Mouse (Mus musculus) heart, embryonic 11.5 days (tissue): Measurements from ENCODE around the gene Fam43b. TPM values are rescaled to one million over a fixed set of nuclear protein-coding genes. Genes with fewer than 3 reads are reported as not detected.

Experiments
- ATAC-seq: fragments of 200-750 bp; cut with Nextera tagmentation; replicated peaks from 2 replicates; pipeline ENCODE4 v1.8.0; 2017; ENCODE audit warnings: moderate library complexity; ENCODE audit not compliant: insufficient number of reproducible peaks, low FRiP score, low TSS enrichment
- H3K27ac ChIP-seq: fragments of 300-500 bp; sonication (generic); 2 replicates; pipeline ENCODE4 v1.5.1; 2014; ENCODE audit warnings: mild to moderate bottlenecking, low read depth, low read length
- H3K27me3 ChIP-seq: fragments of 300-500 bp; sonication (generic); 2 replicates; pipeline ENCODE4 v1.6.1; 2014; ENCODE audit warnings: mild to moderate bottlenecking, low read length, mixed read lengths; ENCODE audit not compliant: control insufficient read depth, insufficient read depth
- H3K36me3 ChIP-seq: fragments of 300-500 bp; sonication (generic); 2 replicates; pipeline ENCODE4 v1.6.1; 2014; ENCODE audit warnings: mild to moderate bottlenecking, low read length, moderate library complexity, mixed read lengths; ENCODE audit not compliant: control insufficient read depth, insufficient read depth
- H3K4me1 ChIP-seq: fragments of 300-500 bp; sonication (generic); 2 replicates; pipeline ENCODE4 v1.6.1; 2014; ENCODE audit warnings: low read length; ENCODE audit not compliant: control insufficient read depth, insufficient read depth
- H3K4me2 ChIP-seq: fragments of 300-500 bp; sonication (generic); 2 replicates; pipeline ENCODE4 v1.6.1; 2014; ENCODE audit warnings: mild to moderate bottlenecking, moderate library complexity
- H3K4me3 ChIP-seq: fragments of 300-500 bp; sonication (generic); 2 replicates; pipeline ENCODE4 v1.5.1; 2014; ENCODE audit warnings: low read depth, low read length
- H3K9ac ChIP-seq: fragments of 300-500 bp; sonication (generic); 2 replicates; pipeline ENCODE4 v1.6.1; 2014; ENCODE audit warnings: mild to moderate bottlenecking, low read depth, low read length, moderate library complexity
- H3K9me3 ChIP-seq: fragments of 300-500 bp; sonication (generic); replicated peaks from 2 replicates; pipeline ENCODE4 v1.6.1; 2016; ENCODE audit warnings: low read length; ENCODE audit not compliant: control insufficient read depth
- WGBS: fragments of 180-500 bp; shearing (Covaris S2); extraction: QIAGEN DNeasy Blood & Tissue Kit; methylation state at CpG from one replicate; pipeline ENCODE4 v1.1.7; 2014; ENCODE audit not compliant: insufficient replicate concordance; 5-methylcytosine and 5-hydroxymethylcytosine counted together
- polyA plus RNA-seq: library from polyadenylated mRNA; unstranded; fragments of >200 nt; fragmentation: Nextera tagmentation; extraction: Ambion mirVana; gene quantifications from 2 replicates; pipeline ENCODE4 v1.2.1, GENCODE M21; 2014

The Fam43b gene
- polyA plus RNA-seq, 1 experiment from 2014 or later = 0.07 TPM

DNA sequence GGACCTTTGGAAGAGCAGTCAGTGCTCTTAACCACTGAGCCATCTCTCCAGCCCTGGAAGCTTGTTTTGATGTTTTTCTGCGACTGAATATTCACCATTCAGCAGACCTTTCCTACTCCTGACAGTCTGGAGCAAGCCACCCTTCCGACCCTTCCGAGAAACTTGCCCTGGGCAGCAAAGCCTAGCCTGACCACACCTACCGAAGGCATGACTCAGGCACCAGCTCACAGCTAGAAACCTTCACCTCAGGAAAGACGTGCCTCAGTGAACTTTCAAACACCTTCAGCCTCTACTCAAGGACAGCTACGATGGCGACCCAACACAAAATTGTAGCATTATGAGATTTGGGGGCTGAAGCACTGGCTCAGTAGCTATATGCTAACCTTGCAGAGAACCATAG, 33.4 kb downstream of the Fam43b start:
- Histone ChIP-seq H3K9me3 (no peaks in the 10 kb centered on the region; the same call in 1 of the 2 replicates), H3K4me2 (no peak overlapping the region), H3K36me3 (no peaks in the 10 kb centered on the region), H3K27ac (no peak overlapping the region), H3K4me1 (peaks cover 5% of the 10 kb centered on the region; the same call in 1 of the 2 replicates), H3K4me3 (no peak overlapping the region), H3K27me3 (peaks cover 15% of the 10 kb centered on the region; the same call in 1 of the 2 replicates), H3K9ac (no peak overlapping the region)
- 76% methylated on average over 7 of the region's 7 CpGs for WGBS
- no peak for ATAC-seq

DNA sequence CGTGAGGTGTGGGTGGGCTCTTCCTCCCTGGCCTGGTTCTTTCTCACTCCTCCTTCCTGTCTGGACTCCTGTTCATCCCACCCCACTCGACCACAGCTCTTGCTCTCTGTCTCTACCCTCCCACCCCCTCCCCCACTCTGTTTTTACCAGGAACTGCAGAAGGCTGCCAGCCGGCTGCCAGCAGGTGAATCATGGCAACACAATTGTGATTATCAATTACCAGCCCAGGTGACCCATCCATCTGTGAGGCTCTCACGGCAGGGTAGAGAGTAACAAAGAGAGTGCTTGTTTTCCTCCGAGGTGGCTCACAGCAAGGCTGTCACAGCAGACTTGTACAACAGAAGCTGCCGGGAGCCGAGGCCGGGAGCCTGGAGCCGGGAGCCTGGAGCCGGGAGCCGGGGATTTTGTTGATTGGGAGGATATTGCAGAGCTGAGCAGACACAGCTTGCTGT, 34.9 kb downstream of the Fam43b start:
- H3K4me2 ChIP-seq = peak overlapping the region; percentile 41; the same call in 1 of the 2 replicates
- no peaks in the 10 kb centered on the region for H3K4me1 ChIP-seq
- peaks cover 15% of the 10 kb centered on the region; the same call in 1 of the 2 replicates for H3K27me3 ChIP-seq
- peak overlapping the region; percentile 54; the same call in 1 of the 2 replicates for H3K9ac ChIP-seq
- no peak overlapping the region for H3K27ac ChIP-seq
- no peak for ATAC-seq
- 7% methylated on average over 11 of the region's 11 CpGs for WGBS
- H3K4me3 ChIP-seq = no peak overlapping the region
- H3K9me3 ChIP-seq = no peaks in the 10 kb centered on the region; the same call in 1 of the 2 replicates
- no peaks in the 10 kb centered on the region for H3K36me3 ChIP-seq

DNA sequence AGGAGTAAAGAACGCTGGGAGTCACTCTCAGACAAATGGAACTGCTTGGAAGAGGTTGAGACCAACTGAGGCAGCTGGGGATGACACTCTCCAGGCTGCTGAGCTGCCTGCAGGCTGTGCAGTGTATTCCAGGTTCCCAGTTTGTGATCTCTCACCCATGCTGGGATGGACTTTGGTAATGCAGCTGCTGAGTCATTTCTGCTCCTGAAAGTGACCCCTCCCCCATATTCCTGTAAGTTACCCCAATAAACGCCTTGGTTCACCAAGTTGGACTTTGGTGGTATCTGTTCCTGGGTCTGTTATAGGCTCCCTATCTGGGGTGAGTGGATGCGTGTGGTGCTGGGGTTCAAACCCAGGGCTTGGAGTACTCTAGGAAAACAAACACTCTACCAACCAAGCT, 38.2 kb downstream of the Fam43b start:
- Histone ChIP-seq H3K36me3 (no peaks in the 10 kb centered on the region), H3K9me3 (no peaks in the 10 kb centered on the region; the same call in 1 of the 2 replicates), H3K9ac (no peak overlapping the region), H3K27ac (no peak overlapping the region), H3K27me3 (peaks cover 13% of the 10 kb centered on the region; the same call in 1 of the 2 replicates), H3K4me1 (no peaks in the 10 kb centered on the region), H3K4me3 (no peak overlapping the region), H3K4me2 (no peak overlapping the region)
- no peak for ATAC-seq
- 64% methylated on average over 3 of the region's 3 CpGs for WGBS

- whole genome bisulfite sequencing = 88% methylated on average over 12 of the region's 12 CpGs
These were observed 39.8 kb downstream of the Fam43b start for GRCm38 (mm10) chr4:138356551-138356950.

GRCm38 (mm10) chr4:138356141-138356540, 40.2 kb downstream of the Fam43b start:
- Histone ChIP-seq H3K36me3 (no peaks in the 10 kb centered on the region), H3K4me3 (no peak overlapping the region), H3K27me3 (peaks cover 5% of the 10 kb centered on the region; the same call in 1 of the 2 replicates), H3K9ac (no peak overlapping the region), H3K9me3 (no peaks in the 10 kb centered on the region; the same call in 1 of the 2 replicates), H3K4me1 (no peaks in the 10 kb centered on the region), H3K4me2 (no peak overlapping the region), H3K27ac (no peak overlapping the region)
- WGBS = 80% methylated on average over 8 of the region's 8 CpGs
- ATAC-seq = no peak

More at GRCm38 (mm10) chr4:138356551-138356950, 39.8 kb downstream of the Fam43b start:
- H3K27ac ChIP-seq = no peak overlapping the region
- H3K27me3 ChIP-seq = peaks cover 9% of the 10 kb centered on the region; the same call in 1 of the 2 replicates
- no peak overlapping the region for H3K9ac ChIP-seq
- no peak overlapping the region for H3K4me2 ChIP-seq
- no peaks in the 10 kb centered on the region; the same call in 1 of the 2 replicates for H3K9me3 ChIP-seq
- no peak overlapping the region for H3K4me3 ChIP-seq
- ATAC-seq = no peak
- no peaks in the 10 kb centered on the region for H3K4me1 ChIP-seq
- H3K36me3 ChIP-seq = no peaks in the 10 kb centered on the region

GRCm38 (mm10) chr4:138355496-138355895, 40.8 kb downstream of the Fam43b start:
- Histone ChIP-seq H3K36me3 (no peaks in the 10 kb centered on the region), H3K4me3 (no peak overlapping the region), H3K27me3 (no peaks in the 10 kb centered on the region), H3K9me3 (no peaks in the 10 kb centered on the region; the same call in 1 of the 2 replicates), H3K4me2 (no peak overlapping the region), H3K4me1 (no peaks in the 10 kb centered on the region), H3K27ac (no peak overlapping the region), H3K9ac (no peak overlapping the region)
- WGBS = 59% methylated on average over 2 of the region's 2 CpGs
- no peak for ATAC-seq

DNA sequence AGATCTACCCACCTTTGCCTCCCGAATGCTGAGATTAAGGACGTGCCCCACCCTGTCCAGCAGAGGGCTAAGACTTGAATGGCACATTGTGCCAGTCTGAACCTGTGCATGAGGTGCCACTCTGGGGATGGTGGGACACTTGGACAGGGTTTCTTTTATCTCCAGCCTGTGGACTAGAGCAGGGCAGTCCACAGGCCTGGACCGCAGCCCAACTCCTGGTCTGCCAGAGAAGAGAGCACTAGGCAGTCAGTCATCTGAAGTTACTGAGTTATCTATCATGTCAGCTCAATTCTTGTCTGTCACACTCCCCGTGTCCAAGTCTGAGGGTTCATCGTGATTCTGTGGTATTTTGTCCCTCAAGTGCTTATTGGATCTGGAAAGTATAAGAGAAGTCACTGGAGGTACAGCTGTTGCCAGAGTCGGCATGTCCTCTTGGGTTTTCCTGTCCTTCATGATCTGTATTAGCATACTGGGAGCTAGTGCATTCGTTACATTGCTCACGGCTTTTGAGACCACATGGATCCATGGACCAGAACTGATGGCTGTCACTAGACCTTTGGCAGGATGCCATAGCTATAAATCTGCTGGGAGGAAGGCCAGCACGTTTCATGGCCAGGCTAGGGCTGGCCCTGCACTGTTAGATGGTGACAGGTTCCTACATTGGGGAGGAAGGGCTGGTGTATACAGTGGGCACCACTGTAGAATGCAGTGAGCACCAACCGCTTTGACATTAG, 42.7 kb downstream of the Fam43b start:
- H3K36me3 ChIP-seq = no peaks in the 10 kb centered on the region
- no peaks in the 10 kb centered on the region for H3K27me3 ChIP-seq
- no peak overlapping the region for H3K4me3 ChIP-seq
- H3K9ac ChIP-seq = no peak overlapping the region
- H3K4me2 ChIP-seq = no peak overlapping the region
- 76% methylated on average over 10 of the region's 10 CpGs for WGBS
- ATAC-seq = no peak
- no peaks in the 10 kb centered on the region; the same call in 1 of the 2 replicates for H3K9me3 ChIP-seq
- no peaks in the 10 kb centered on the region for H3K4me1 ChIP-seq
- no peak overlapping the region for H3K27ac ChIP-seq

DNA sequence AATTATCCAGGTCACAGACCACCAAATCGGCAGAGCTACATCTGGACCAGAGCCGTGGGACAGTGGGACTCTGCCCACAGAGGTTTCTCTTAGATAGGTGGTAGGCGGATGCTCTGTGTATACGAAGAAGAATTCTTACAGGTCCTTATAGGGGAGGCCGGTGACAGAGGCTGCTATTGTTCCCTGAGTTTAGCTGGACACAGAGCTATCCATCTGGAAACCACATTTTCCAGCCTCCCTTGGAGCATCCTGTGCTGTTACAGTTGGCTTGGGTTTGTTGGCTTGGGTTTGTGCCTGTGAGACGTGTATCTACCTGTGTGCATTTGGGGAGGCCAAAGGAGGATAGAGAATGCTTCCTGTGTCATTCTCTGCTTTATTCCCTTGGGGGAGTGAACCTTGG, 43.6 kb downstream of the Fam43b start:
- H3K9ac ChIP-seq = no peak overlapping the region
- no peak overlapping the region for H3K4me3 ChIP-seq
- no peaks in the 10 kb centered on the region for H3K9me3 ChIP-seq
- H3K36me3 ChIP-seq = no peaks in the 10 kb centered on the region
- H3K27ac ChIP-seq = no peak overlapping the region
- 76% methylated on average over 6 of the region's 6 CpGs for WGBS
- H3K27me3 ChIP-seq = no peaks in the 10 kb centered on the region
- no peak for ATAC-seq
- no peak overlapping the region for H3K4me2 ChIP-seq
- H3K4me1 ChIP-seq = no peaks in the 10 kb centered on the region
